Mouse (Mus musculus) spleen, postnatal 14 days (tissue): ENCODE results near the gene Sarnp.

Experiments used
- DNase-seq, 2 experiments: peaks; one replicate each; pipeline ENCODE4 v3.0.0; 2021 to 2022; ENCODE audit warnings: low spot score in 2 of 2

Sarnp gene

DNA sequence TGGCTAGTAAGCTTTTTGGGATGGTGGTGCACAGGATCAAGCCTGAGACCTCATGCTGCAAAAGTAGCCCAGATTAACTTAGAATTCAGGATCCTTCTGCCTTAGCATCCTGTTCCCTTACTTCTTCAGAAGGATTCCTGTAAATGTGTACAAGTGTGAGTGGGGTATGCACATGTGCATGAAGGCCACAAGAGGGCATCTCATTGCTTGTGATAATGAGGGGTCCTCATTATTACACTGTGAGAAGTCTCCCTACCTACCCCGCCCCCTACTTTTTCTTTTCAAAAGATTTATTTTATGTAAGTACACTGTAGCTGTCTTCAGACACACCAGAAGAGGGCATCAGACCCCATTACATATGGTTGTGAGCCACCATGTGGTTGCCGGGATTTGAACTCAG, 98.4 kb downstream of the Sarnp start:
- no peak for DNase-seq

DNA sequence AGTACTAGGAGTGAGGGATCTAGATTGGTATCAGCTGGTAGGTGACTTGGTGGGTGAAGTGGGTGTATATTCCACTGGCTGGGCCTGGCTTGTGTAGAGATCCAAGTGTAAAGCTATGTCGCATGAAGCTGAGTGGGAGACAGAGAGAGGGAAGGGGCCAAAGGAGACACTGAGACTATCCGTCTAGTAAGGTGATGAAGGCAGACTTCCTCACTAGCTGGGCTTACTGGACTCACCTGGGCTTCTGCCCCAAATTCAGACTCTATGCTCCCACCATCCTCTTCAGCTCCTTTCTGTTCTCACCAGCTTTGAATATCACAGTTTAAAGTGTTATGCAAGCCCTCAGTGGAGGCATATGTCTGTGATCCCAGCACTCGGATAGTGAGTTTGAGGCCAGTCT, 99.5 kb downstream of the Sarnp start:
- DNase-seq, result no peak

DNA sequence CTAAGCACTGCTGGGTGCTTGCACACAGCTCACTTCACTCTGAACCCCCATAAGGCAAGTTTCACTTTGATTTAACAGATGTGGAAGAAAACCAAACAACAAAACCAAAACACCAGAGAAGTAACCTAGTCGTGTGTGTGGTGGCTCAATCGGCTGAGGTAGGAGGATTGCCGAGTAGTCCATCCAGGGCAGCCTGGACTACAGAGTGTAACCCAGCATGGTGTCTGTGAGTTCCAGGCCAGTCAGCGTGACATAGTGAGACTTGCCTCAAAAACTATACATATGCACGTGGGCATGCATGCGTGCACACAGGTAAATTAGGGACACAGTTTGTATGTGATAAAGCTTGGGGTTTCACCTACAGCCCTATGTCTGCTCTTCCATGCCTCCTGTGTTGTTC, 100.3 kb downstream of the Sarnp start:
- no peak for DNase-seq

DNA sequence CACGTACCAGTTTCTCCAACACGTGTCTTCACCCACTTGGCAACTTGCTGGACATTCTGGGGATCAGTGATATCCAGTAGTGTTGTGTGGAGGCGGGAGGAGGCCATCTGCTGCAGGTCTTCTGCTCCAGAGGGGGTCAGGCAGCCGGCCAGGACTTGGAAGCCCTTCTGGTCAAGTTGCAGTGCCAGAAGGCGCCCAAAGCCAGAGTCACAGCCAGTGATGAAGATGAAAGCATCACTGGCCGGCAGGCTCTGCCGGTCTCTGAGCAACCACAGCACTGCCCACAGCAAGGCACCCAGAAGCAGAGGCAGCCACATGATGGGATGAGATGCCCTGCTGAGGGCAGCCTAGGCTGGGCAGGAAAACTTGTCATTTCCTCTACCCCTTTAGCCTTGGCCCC, 101.1 kb downstream of the Sarnp start:
- DNase-seq, result no peak

DNA sequence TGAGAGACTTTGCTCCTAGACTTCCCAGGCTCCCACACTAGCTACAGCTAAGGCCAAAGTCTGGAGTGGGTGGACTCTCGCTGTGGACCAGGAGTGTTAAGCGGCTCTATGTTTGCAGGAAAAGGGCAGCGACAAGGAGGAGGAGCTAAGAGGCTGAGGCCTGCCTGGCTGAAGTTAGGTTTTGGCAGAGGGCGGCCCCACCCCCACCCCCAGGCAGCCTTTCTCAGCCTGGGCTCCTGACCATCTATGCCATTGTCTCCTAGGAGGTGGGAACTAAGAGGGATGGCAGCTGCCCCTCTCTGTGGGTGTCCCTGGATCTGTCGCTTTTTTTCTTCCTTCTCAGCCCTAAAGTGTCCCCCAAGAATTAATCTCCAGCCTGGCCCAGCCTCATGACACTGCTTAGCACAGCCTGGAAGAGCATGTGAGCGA, 102.1 kb downstream of the Sarnp start:
- no peak for DNase-seq

DNA sequence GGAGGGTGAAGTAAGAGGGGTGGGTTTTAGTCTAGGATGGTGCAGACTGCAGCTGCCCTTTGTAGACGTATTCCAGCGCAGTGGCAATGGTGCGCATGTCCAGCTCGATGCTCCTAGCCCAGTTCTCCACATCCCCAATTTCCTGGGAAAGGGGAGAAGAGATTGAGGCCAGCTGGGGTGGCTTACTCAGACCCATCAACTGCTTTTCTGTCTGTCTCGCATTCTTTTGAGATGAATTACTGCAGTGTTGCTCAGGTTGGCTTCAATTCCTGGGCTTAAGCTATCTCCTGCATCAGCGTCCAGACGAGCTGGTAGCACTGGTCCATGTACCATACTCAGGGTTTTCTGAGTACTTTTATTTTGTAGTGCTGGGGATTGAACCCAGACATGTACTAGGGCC, 102.8 kb downstream of the Sarnp start:
- DNase-seq, result no peak

DNA sequence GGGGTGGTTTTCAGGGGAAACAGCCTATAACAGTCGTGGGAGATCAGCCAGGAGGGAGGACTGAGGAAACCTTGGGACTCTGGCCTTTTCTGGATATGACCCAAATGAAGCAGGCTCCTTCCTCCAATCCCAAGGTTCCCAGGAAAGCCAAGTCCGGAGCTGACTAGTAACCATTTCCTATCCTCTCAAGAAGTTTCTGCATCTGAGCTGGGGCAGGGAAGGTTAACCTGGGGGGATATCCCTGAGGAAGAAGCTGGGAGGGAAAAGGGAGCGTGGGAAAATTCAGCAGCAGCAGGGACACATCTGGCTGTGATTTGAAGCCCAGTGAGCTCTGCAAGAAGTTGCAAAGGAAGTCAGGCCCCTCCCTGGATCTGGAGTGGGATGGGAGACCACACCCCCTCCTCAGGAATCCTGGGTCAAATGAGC, 103.6 kb downstream of the Sarnp start:
- DNase-seq, result no peak

DNA sequence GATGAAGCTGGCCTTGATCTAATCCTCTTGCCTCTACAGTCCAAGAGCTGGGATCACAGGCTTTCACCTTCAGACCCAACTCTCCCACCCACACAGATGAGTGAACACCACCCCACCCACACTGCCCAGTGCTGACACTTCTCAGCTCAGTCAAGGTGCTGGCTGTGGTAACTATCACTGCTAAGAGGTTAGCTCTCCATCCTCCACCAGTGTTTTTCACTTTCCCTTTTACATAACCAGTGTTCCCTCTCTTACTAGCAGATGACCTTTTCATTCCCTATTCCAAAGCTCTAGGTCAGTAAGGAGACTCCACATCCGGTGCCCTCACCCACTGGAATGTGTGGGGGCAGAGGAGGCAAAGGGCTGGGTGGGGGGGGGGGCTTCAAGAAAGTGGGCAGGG, 104.1 kb downstream of the Sarnp start:
- no peak for DNase-seq

DNA sequence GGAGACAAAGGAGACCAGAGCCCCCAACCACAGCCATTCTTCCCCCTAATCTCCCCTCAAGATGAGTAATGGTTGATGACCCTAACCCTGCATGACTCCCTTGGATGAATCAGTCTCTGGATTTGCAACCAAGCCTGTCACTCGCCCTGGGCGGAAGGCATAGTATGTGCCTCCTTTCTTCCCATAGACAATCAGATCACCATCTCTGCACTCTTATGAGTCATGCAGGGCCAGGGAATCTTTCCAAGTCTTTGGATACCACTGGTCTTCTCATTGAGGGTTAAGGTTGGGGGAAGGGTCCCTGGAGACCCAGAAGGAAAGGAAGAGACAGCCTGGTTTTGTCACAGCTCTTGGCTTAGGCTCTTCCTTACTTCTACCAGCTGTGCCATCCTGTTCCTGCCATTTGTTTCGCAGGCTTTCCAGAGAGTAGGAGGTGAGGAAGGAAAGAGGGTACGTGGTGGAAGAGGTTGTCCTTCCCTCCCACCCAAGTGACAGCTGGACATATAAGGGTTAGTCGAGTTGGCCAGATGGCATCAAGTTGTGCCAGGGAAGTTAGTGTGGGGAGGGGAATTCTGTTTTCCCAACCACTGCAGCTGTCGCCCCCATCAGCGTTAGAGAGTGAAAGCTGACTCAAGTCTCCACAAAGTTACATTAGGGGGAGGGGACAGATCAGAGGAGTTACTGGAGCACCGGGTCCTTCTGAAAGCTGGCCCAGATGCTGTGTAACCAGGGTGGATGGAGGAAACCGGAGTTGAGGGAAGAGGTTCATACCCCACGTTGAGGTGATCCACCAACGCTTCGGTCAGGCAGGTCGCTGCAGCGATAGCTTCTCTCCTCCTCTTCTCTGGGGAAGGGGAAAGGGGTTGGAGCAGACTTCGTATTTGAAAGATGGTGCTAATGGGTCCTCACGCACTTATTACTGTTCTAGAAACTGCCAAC, 105.0 kb downstream of the Sarnp start:
- no peak for DNase-seq

DNA sequence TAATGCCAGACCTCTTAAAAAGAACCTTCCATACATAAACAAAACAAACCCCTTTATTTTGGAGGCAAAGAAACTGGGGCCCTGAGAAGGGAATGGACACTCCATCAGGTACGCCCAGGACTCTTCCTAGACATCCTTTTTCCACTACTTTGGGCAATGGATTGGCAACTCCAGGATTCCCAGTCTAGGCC, 105.6 kb downstream of the Sarnp start, which contains the start of gene Rdh5:
Gene Rdh5 (minus strand): TSS at position 67 of the 191 bp plus-strand sequence.
- DNase-seq, result no peak

DNA sequence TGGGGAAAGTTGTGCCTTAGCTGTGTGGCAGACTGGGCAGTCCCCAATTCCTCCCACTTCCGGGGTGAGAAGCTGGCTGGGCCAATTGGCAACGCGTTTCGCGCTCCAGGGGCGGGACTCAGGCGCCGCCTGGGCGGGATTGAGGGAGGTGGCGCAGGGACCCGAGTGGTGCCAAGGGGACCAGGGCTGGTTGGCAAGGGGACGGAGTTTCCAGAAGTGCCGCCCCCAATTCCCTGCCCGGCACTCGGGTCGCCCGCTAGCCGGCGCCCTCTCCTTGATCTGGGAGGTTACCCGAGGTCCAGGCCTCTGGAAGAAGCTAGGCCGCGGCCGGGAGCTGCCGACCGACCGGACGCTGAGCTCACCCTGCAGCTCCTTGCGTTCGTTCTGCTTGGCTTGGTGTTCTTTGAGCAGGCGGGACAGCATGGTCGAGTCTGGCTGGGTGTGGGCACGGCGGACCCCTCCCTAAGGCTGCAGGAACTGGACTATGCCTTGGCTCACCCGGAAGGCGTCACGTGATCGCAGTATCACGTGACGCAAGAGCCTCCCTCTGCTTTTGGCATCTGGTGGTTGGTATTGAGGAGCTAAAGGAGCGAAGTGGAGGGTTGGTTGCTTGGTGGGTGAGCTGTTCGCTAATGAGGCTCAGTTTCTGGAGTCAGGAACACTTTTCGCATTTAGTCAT, 106.0 kb downstream of the Sarnp start:
- DNase-seq, result peak; percentile 85 to 90

DNA sequence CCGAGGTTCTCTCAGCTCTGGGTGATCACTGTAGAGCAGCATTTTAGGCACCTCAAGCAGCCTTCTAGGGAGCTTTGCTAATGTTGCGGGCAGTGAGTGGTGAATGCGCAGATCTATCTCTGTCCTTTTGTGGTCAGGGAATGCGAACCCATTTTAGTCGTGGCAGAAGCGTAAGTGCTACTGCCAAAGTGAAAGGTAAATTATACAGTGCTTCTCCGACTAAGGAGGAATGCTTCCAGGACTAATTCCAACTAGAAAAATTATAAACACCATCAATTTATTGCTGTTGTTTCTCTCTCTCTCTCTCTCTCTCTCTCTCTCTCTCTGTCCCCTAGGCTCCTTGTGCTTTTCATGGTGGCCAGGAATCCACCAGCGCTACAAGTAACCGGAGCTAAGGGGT, 106.8 kb downstream of the Sarnp start, which contains the start of gene Bloc1s1:
Gene Bloc1s1 (minus strand): TSS at position 101 of the 400 bp plus-strand sequence.
- no peak for DNase-seq
